Mouse (Mus musculus): ENCODE data around the gene Samd1. TPM values are rescaled to one million over a fixed set of nuclear protein-coding genes. Genes with fewer than 3 reads are reported as not detected.

Gene Samd1
- 11.1 and 11.3 TPM in 2 replicates for polyA plus RNA-seq (2014; fragmentation: Nextera tagmentation; extraction: Ambion mirVana)

GRCm38 (mm10) chr8:83997511-83998141 is at the start of gene Samd1:
Samd1 (plus strand) TSS chr8:83997672.
- WGBS, result under 1% methylated on average over 75 of the region's 112 CpGs
- Histone ChIP-seq H3K4me1 (replicated peaks; ENCODE audit: control insufficient read depth, insufficient read depth, low read length) (peaks cover 19% of the 10 kb centered on the region), H3K9me3 (ENCODE audit: control insufficient read depth, low read length) (no peaks in the 10 kb centered on the region), H3K27ac (peak within 1 kb of the TSS; percentile 95), H3K4me3 (replicated peaks; ENCODE audit: low read length) (peak within 1 kb of the TSS; percentile 87), H3K4me2 (replicated peaks) (peak within 1 kb of the TSS; percentile 86), H3K9ac (peak within 1 kb of the TSS; percentile 81), H3K36me3 (replicated peaks; ENCODE audit: control insufficient read depth, insufficient read depth) (peaks cover 30% of the 10 kb centered on the region), H3K27me3 (ENCODE audit: control insufficient read depth, insufficient read depth, low read length) (peaks cover 16% of the 10 kb centered on the region)
- ATAC-seq (ENCODE audit: low FRiP score) (peak; percentile 18), DNase-seq (ENCODE audit: low spot score) (peak; percentile 64)

GRCm38 (mm10) chr8:83954749-83955105 is 42.7 kb upstream of the Samd1 start:
- H3K27me3 ChIP-seq (ENCODE audit: control insufficient read depth, insufficient read depth, low read length), result no peaks in the 10 kb centered on the region
- 3% methylated on average over 14 of the region's 14 CpGs for WGBS
- DNase-seq (ENCODE audit: low spot score) (no peak), ATAC-seq (ENCODE audit: low FRiP score) (no peak)
- peaks cover 6% of the 10 kb centered on the region; the same call in 1 of the 2 replicates for H3K4me1 ChIP-seq (replicated peaks; ENCODE audit: control insufficient read depth, insufficient read depth, low read length)
- peak overlapping the region; percentile 45 for H3K4me3 ChIP-seq (replicated peaks; ENCODE audit: low read length)
- no peaks in the 10 kb centered on the region for H3K9me3 ChIP-seq (ENCODE audit: control insufficient read depth, low read length)
- H3K27ac ChIP-seq, result 0 out of 2 replicates have a peak overlapping the region, but pooled peaks have one; percentile 1
- peak overlapping the region; percentile 42 for H3K9ac ChIP-seq
- peak overlapping the region; percentile 91 for H3K4me2 ChIP-seq (replicated peaks)
- no peaks in the 10 kb centered on the region for H3K36me3 ChIP-seq (replicated peaks; ENCODE audit: control insufficient read depth, insufficient read depth)

- DNase-seq (ENCODE audit: low spot score) (peak; percentile 99), ATAC-seq (ENCODE audit: low FRiP score) (peak; percentile 99)
- H3K4me2 ChIP-seq (replicated peaks), result peak within 1 kb of the TSS; percentile 91
- under 1% methylated on average over 75 of the region's 75 CpGs for WGBS
- peak within 1 kb of the TSS; percentile 45 for H3K9ac ChIP-seq
- 0 out of 2 replicates have a peak within 1 kb of the TSS, but pooled peaks have one; percentile 1 for H3K27ac ChIP-seq
- H3K36me3 ChIP-seq (replicated peaks; ENCODE audit: control insufficient read depth, insufficient read depth), result no peaks in the 10 kb centered on the region
- H3K9me3 ChIP-seq (ENCODE audit: control insufficient read depth, low read length), result no peaks in the 10 kb centered on the region
- H3K4me3 ChIP-seq (replicated peaks; ENCODE audit: low read length), result peak within 1 kb of the TSS; percentile 45
- H3K4me1 ChIP-seq (replicated peaks; ENCODE audit: control insufficient read depth, insufficient read depth, low read length), result peaks cover 6% of the 10 kb centered on the region; the same call in 1 of the 2 replicates
- no peaks in the 10 kb centered on the region for H3K27me3 ChIP-seq (ENCODE audit: control insufficient read depth, insufficient read depth, low read length)
These were observed 42.1 kb upstream of the Samd1 start, which contains the start of the genes Gm10644 and Asf1b for GRCm38 (mm10) chr8:83955106-83955957. Gm10644 (minus strand) TSS chr8:83955205. Asf1b (plus strand) TSS chr8:83955507.

GRCm38 (mm10) chr8:83955958-83956218 is 41.6 kb upstream of the Samd1 start:
- H3K4me2 ChIP-seq (replicated peaks), result peak overlapping the region; percentile 91
- H3K27me3 ChIP-seq (ENCODE audit: control insufficient read depth, insufficient read depth, low read length), result no peaks in the 10 kb centered on the region
- 2% methylated on average over 15 of the region's 15 CpGs for WGBS
- H3K36me3 ChIP-seq (replicated peaks; ENCODE audit: control insufficient read depth, insufficient read depth), result no peaks in the 10 kb centered on the region
- H3K9me3 ChIP-seq (ENCODE audit: control insufficient read depth, low read length), result no peaks in the 10 kb centered on the region
- H3K27ac ChIP-seq, result no peak overlapping the region
- no peak for ATAC-seq (ENCODE audit: low FRiP score)
- peak overlapping the region; percentile 45 for H3K4me3 ChIP-seq (replicated peaks; ENCODE audit: low read length)
- peaks cover 6% of the 10 kb centered on the region; the same call in 1 of the 2 replicates for H3K4me1 ChIP-seq (replicated peaks; ENCODE audit: control insufficient read depth, insufficient read depth, low read length)
- H3K9ac ChIP-seq, result peak overlapping the region; percentile 45
- DNase-seq (ENCODE audit: low spot score), result no peak

GRCm38 (mm10) chr8:83956789-83957188 is 40.7 kb upstream of the Samd1 start:
- WGBS, result 17% methylated on average over 1 of the region's 1 CpGs

GRCm38 (mm10) chr8:83964015-83964765 is 33.3 kb upstream of the Samd1 start:
- no peaks in the 10 kb centered on the region for H3K27me3 ChIP-seq (ENCODE audit: control insufficient read depth, insufficient read depth, low read length)
- no peak overlapping the region for H3K27ac ChIP-seq
- H3K4me1 ChIP-seq (replicated peaks; ENCODE audit: control insufficient read depth, insufficient read depth, low read length), result no peaks in the 10 kb centered on the region
- DNase-seq (ENCODE audit: low spot score) (no peak), ATAC-seq (ENCODE audit: low FRiP score) (no peak)
- no peak overlapping the region for H3K9ac ChIP-seq
- H3K4me3 ChIP-seq (replicated peaks; ENCODE audit: low read length), result no peak overlapping the region
- no peak overlapping the region for H3K4me2 ChIP-seq (replicated peaks)
- 93% methylated on average over 5 of the region's 5 CpGs for WGBS
- no peaks in the 10 kb centered on the region for H3K36me3 ChIP-seq (replicated peaks; ENCODE audit: control insufficient read depth, insufficient read depth)
- H3K9me3 ChIP-seq (ENCODE audit: control insufficient read depth, low read length), result no peaks in the 10 kb centered on the region

More at GRCm38 (mm10) chr8:83956789-83957188, 40.7 kb upstream of the Samd1 start:
- Histone ChIP-seq H3K9me3 (ENCODE audit: control insufficient read depth, low read length) (no peaks in the 10 kb centered on the region), H3K27ac (no peak overlapping the region), H3K36me3 (replicated peaks; ENCODE audit: control insufficient read depth, insufficient read depth) (no peaks in the 10 kb centered on the region), H3K4me3 (replicated peaks; ENCODE audit: low read length) (0 out of 2 replicates have a peak overlapping the region, but pooled peaks have one; percentile 45), H3K9ac (no peak overlapping the region), H3K4me2 (replicated peaks) (peak overlapping the region; percentile 91), H3K4me1 (replicated peaks; ENCODE audit: control insufficient read depth, insufficient read depth, low read length) (peaks cover 6% of the 10 kb centered on the region; the same call in 1 of the 2 replicates), H3K27me3 (ENCODE audit: control insufficient read depth, insufficient read depth, low read length) (no peaks in the 10 kb centered on the region)
- ATAC-seq (ENCODE audit: low FRiP score), result no peak
- no peak for DNase-seq (ENCODE audit: low spot score)

- WGBS, result 95% methylated on average over 7 of the region's 7 CpGs
These were observed 29.8 kb upstream of the Samd1 start for GRCm38 (mm10) chr8:83967701-83968100.

GRCm38 (mm10) chr8:83971121-83971520 is 26.4 kb upstream of the Samd1 start:
- no peak overlapping the region for H3K4me2 ChIP-seq (replicated peaks)
- H3K27ac ChIP-seq, result no peak overlapping the region
- no peaks in the 10 kb centered on the region for H3K9me3 ChIP-seq (ENCODE audit: control insufficient read depth, low read length)
- no peaks in the 10 kb centered on the region for H3K36me3 ChIP-seq (replicated peaks; ENCODE audit: control insufficient read depth, insufficient read depth)
- 92% methylated on average over 4 of the region's 4 CpGs for WGBS
- peaks cover 17% of the 10 kb centered on the region for H3K4me1 ChIP-seq (replicated peaks; ENCODE audit: control insufficient read depth, insufficient read depth, low read length)
- DNase-seq (ENCODE audit: low spot score), result no peak
- ATAC-seq (ENCODE audit: low FRiP score), result no peak
- H3K9ac ChIP-seq, result no peak overlapping the region
- H3K4me3 ChIP-seq (replicated peaks; ENCODE audit: low read length), result no peak overlapping the region
- no peaks in the 10 kb centered on the region for H3K27me3 ChIP-seq (ENCODE audit: control insufficient read depth, insufficient read depth, low read length)

More at GRCm38 (mm10) chr8:83967701-83968100, 29.8 kb upstream of the Samd1 start:
- H3K9me3 ChIP-seq (ENCODE audit: control insufficient read depth, low read length), result no peaks in the 10 kb centered on the region
- DNase-seq (ENCODE audit: low spot score) (no peak), ATAC-seq (ENCODE audit: low FRiP score) (no peak)
- no peak overlapping the region for H3K4me3 ChIP-seq (replicated peaks; ENCODE audit: low read length)
- no peaks in the 10 kb centered on the region for H3K27me3 ChIP-seq (ENCODE audit: control insufficient read depth, insufficient read depth, low read length)
- H3K27ac ChIP-seq, result no peak overlapping the region
- H3K36me3 ChIP-seq (replicated peaks; ENCODE audit: control insufficient read depth, insufficient read depth), result no peaks in the 10 kb centered on the region
- H3K9ac ChIP-seq, result no peak overlapping the region
- peaks cover 5% of the 10 kb centered on the region for H3K4me1 ChIP-seq (replicated peaks; ENCODE audit: control insufficient read depth, insufficient read depth, low read length)
- H3K4me2 ChIP-seq (replicated peaks), result no peak overlapping the region

- DNase-seq (ENCODE audit: low spot score), result no peak
- 72% methylated on average over 6 of the region's 6 CpGs for WGBS
- Histone ChIP-seq H3K4me3 (replicated peaks; ENCODE audit: low read length) (peak overlapping the region; percentile 96), H3K27me3 (ENCODE audit: control insufficient read depth, insufficient read depth, low read length) (no peaks in the 10 kb centered on the region), H3K4me2 (replicated peaks) (peak overlapping the region; percentile 80), H3K9me3 (ENCODE audit: control insufficient read depth, low read length) (no peaks in the 10 kb centered on the region), H3K4me1 (replicated peaks; ENCODE audit: control insufficient read depth, insufficient read depth, low read length) (peaks cover 18% of the 10 kb centered on the region), H3K9ac (peak overlapping the region; percentile 78), H3K36me3 (replicated peaks; ENCODE audit: control insufficient read depth, insufficient read depth) (no peaks in the 10 kb centered on the region), H3K27ac (peak overlapping the region; percentile 83; the same call in 1 of the 2 replicates)
- no peak for ATAC-seq (ENCODE audit: low FRiP score)
These were observed 25.8 kb upstream of the Samd1 start for GRCm38 (mm10) chr8:83971661-83972060.
